11 mouse cellular contexts compared by ENCODE assay signal in genomic region chr12:75528857-75529808, GRCm38 (mm10).
A peak's percentile ranks its signal among the peaks of the same experiment; 100 is the strongest.
DNase-seq lines count a peak whose midpoint lies in the region; ATAC-seq and TF ChIP-seq lines count a peak whose summit lies in the region.
"Had no signal": no experiment of that assay in that cellular context is flagged by ENCODE, and none has a peak within 500 bp of the region (broad histone marks: within the 10 kb centered on the region; RNA-seq: fewer than 3 reads in every experiment).

No protein-coding gene starts in this region.

- H3K4me1 ChIP-seq in liver, postnatal 0 days (ENCODE audit: insufficient read depth) = peaks cover 18% of the 10 kb centered on the region
- peaks cover 9% of the 10 kb centered on the region for H3K4me1 ChIP-seq in hindbrain, embryonic 12.5 days
- H3K4me1 ChIP-seq: hindbrain, embryonic 10.5 days; neural tube, embryonic 12.5 days had no signal

- no peak overlapping the region for H3K4me2 ChIP-seq in liver, postnatal 0 days (ENCODE audit: low read depth, low read length)
- H3K4me2 ChIP-seq in hindbrain, embryonic 12.5 days (replicated peaks) = no peak overlapping the region
- H3K4me2 ChIP-seq: neural tube, embryonic 12.5 days had no signal

- peak; percentile 51; the same call in 1 of the 2 replicates for TF ChIP-seq EP300 in liver, postnatal 0 days (IDR thresholded peaks at IDR 0.05; ENCODE audit: low read depth)

- TF ChIP-seq CTCF in liver, postnatal 0 days (IDR thresholded peaks at IDR 0.05; ENCODE audit: low read depth) = no peak

- DNase-seq in kidney, postnatal 14 days = peak; percentile 28
- no peak for DNase-seq in kidney, postnatal 4 days
- peak; percentile 46 for DNase-seq in Muller cell, postnatal 12 days (ENCODE audit: inconsistent ontology term)
- DNase-seq in liver, postnatal 0 days = no peak
- no peak for DNase-seq in cerebellum, adult 9-10 months
- DNase-seq: layer of hippocampus, postnatal 36 days; lung, postnatal 36 days had no signal

- no peak overlapping the region; the same call in 1 of the 2 replicates for H3K27ac ChIP-seq in liver, postnatal 0 days (ENCODE audit: low read depth)
- H3K27ac ChIP-seq in hindbrain, embryonic 12.5 days = no peak overlapping the region
- H3K27ac ChIP-seq: hindbrain, embryonic 10.5 days; neural tube, embryonic 12.5 days had no signal

- H3K4me3 ChIP-seq in liver, postnatal 0 days (ENCODE audit: low read depth, low read length) = no peak overlapping the region
- H3K4me3 ChIP-seq in hindbrain, embryonic 12.5 days = no peak overlapping the region
- H3K4me3 ChIP-seq: hindbrain, embryonic 10.5 days; neural tube, embryonic 12.5 days had no signal

- no peaks in the 10 kb centered on the region for H3K9me3 ChIP-seq in liver, postnatal 0 days (ENCODE audit: low read length)
- no peaks in the 10 kb centered on the region for H3K9me3 ChIP-seq in hindbrain, embryonic 12.5 days (replicated peaks)
- H3K9me3 ChIP-seq: hindbrain, embryonic 10.5 days; neural tube, embryonic 12.5 days had no signal

- H3K27me3 ChIP-seq in liver, postnatal 0 days (ENCODE audit: insufficient read depth, low read length) = no peaks in the 10 kb centered on the region
- H3K27me3 ChIP-seq in hindbrain, embryonic 12.5 days = no peaks in the 10 kb centered on the region
- H3K27me3 ChIP-seq: neural tube, embryonic 12.5 days had no signal

- ATAC-seq in common myeloid progenitor, adult 5-6 weeks (replicated peaks; ENCODE audit: low read depth, poor library complexity, severe bottlenecking) = peak; percentile 32
- peak; percentile 47 for ATAC-seq in liver, postnatal 0 days
- no peak for ATAC-seq in hindbrain, embryonic 12.5 days (ENCODE audit: low FRiP score)

- no peak overlapping the region for H3K9ac ChIP-seq in liver, postnatal 0 days (replicated peaks)
- no peak overlapping the region for H3K9ac ChIP-seq in hindbrain, embryonic 12.5 days
- H3K9ac ChIP-seq: neural tube, embryonic 12.5 days had no signal

- WGBS in liver, postnatal 0 days (ENCODE audit: insufficient replicate concordance) = 69% methylated on average over 7 of the region's 7 CpGs
- WGBS in hindbrain, embryonic 12.5 days = 89% methylated on average over 7 of the region's 7 CpGs

- no peaks in the 10 kb centered on the region for H3K36me3 ChIP-seq in liver, postnatal 0 days (replicated peaks; ENCODE audit: insufficient read depth, low read length)
- no peaks in the 10 kb centered on the region for H3K36me3 ChIP-seq in hindbrain, embryonic 12.5 days
- H3K36me3 ChIP-seq: neural tube, embryonic 12.5 days had no signal

Comparison
In these comparisons a context has a peak if more than half of its experiments do, and no peak if none do; other contexts are left out.
1. DNase-seq: peak in kidney, postnatal 14 days (single experiment) and Muller cell, postnatal 12 days (single experiment); none in kidney, postnatal 4 days (0 of 2), liver, postnatal 0 days (single experiment) and cerebellum, adult 9-10 months (single experiment).